Mouse (Mus musculus): Measurements from ENCODE around the gene AI182371. TPM values are rescaled to one million over a fixed set of nuclear protein-coding genes. Genes with fewer than 3 reads are reported as not detected.

The AI182371 gene
- total and polyA plus RNA-seq, 3 experiments = 0.08 to 3.6 (median 1.6) TPM

GRCm38 (mm10) chr2:35087418-35087817 is 13.9 kb downstream of the AI182371 start:
- ATAC-seq (ENCODE audit: extremely low read depth, insufficient number of reproducible peaks, low FRiP score, poor library complexity, severe bottlenecking) (no peak), DNase-seq (ENCODE audit: low spot score) (no peak)
- no peaks in the 10 kb centered on the region for H3K4me1 ChIP-seq (ENCODE audit: insufficient read depth, low read depth, low read length)
- no peak overlapping the region for H3K4me3 ChIP-seq (ENCODE audit: low read depth, low read length)
- no peaks in the 10 kb centered on the region for H3K36me3 ChIP-seq (replicated peaks)
- no peak for TF ChIP-seq GATA1 (IDR thresholded peaks at IDR 0.05; ENCODE audit: borderline replicate concordance, low read length)
- H3K9me3 ChIP-seq (replicated peaks) = no peaks in the 10 kb centered on the region
- H3K27me3 ChIP-seq (ENCODE audit: insufficient read depth, low read length) = peaks cover 6% of the 10 kb centered on the region

DNA sequence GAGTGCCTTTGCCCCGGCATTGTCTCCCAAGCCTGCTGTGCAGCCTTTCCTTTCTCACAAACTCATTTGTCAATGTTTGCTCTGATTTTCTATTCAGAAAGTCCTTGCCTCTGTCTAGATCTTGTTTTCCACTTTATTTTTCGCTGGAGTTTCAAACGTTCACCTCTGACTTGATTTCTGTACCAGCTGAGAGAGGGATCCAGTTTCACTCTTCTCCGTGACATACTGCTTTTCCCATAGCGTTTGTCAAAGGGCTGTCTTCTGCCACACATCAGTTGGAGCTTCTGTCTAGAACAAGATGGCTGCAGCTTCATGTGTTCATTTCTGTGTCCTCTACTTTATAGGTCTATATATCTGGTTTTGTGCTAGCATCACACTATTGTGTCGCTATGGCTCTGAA is 22.2 kb downstream of the AI182371 start:
- peaks cover 9% of the 10 kb centered on the region for H3K27me3 ChIP-seq (ENCODE audit: insufficient read depth, low read length)
- no peaks in the 10 kb centered on the region for H3K36me3 ChIP-seq (replicated peaks)
- no peaks in the 10 kb centered on the region for H3K4me1 ChIP-seq (ENCODE audit: insufficient read depth, low read depth, low read length)
- ATAC-seq (ENCODE audit: extremely low read depth, insufficient number of reproducible peaks, low FRiP score, poor library complexity, severe bottlenecking) (no peak), DNase-seq (ENCODE audit: low spot score) (no peak)
- H3K4me3 ChIP-seq (ENCODE audit: low read depth, low read length) = no peak overlapping the region
- no peaks in the 10 kb centered on the region for H3K9me3 ChIP-seq (replicated peaks)
- no peak for TF ChIP-seq GATA1 (IDR thresholded peaks at IDR 0.05; ENCODE audit: borderline replicate concordance, low read length)
- TF ChIP-seq TAL1 (conservative IDR thresholded peaks at IDR 0.05; ENCODE audit: low read depth, low read length) = no peak
- no peak for TF ChIP-seq CTCF (IDR thresholded peaks at IDR 0.05; ENCODE audit: low read depth, low read length)
- TF ChIP-seq POLR2AphosphoS5 (IDR thresholded peaks at IDR 0.05; ENCODE audit: insufficient replicate concordance, low read depth, low read length) = no peak
- no peak for TF ChIP-seq GATA2 (IDR thresholded peaks at IDR 0.05; ENCODE audit: borderline replicate concordance, low read depth, low read length)

DNA sequence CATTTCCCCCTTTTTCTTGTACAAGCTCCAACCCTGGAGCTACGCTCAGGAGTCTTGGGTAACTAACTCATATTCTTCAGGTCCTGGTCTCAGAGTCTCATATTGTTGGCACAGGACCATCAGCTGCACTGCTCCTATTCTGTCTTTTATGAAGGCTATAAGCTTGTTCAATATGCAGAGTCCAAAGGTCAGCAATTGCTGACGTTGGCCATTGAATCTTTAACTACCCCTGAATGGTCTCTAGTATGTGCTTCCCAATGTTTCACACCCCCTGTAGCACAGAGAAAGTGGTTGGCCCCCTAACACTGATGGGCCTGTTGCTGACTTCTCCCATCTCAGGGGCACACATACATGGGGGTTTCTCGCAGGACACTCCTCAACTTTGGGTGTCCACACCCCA is 27.0 kb downstream of the AI182371 start:
- no peak for DNase-seq (ENCODE audit: low spot score)
- H3K36me3 ChIP-seq (replicated peaks) = no peaks in the 10 kb centered on the region
- H3K4me1 ChIP-seq (ENCODE audit: insufficient read depth, low read depth, low read length) = no peaks in the 10 kb centered on the region
- no peak overlapping the region for H3K4me3 ChIP-seq (ENCODE audit: low read depth, low read length)
- ATAC-seq (ENCODE audit: extremely low read depth, insufficient number of reproducible peaks, low FRiP score, poor library complexity, severe bottlenecking) = no peak
- peaks cover 19% of the 10 kb centered on the region for H3K27me3 ChIP-seq (ENCODE audit: insufficient read depth, low read length)
- no peaks in the 10 kb centered on the region for H3K9me3 ChIP-seq (replicated peaks)
- TF ChIP-seq GATA2 (IDR thresholded peaks at IDR 0.05; ENCODE audit: borderline replicate concordance, low read depth, low read length) (no peak), GATA1 (IDR thresholded peaks at IDR 0.05; ENCODE audit: borderline replicate concordance, low read length) (no peak), CTCF (IDR thresholded peaks at IDR 0.05; ENCODE audit: low read depth, low read length) (no peak), TAL1 (conservative IDR thresholded peaks at IDR 0.05; ENCODE audit: low read depth, low read length) (no peak), POLR2AphosphoS5 (IDR thresholded peaks at IDR 0.05; ENCODE audit: insufficient replicate concordance, low read depth, low read length) (no peak)

GRCm38 (mm10) chr2:35072547-35072946 is 28.8 kb downstream of the AI182371 start:
- DNase-seq (ENCODE audit: low spot score) = no peak
- Histone ChIP-seq H3K9me3 (replicated peaks) (no peaks in the 10 kb centered on the region), H3K27me3 (ENCODE audit: insufficient read depth, low read length) (peaks cover 19% of the 10 kb centered on the region), H3K36me3 (replicated peaks) (no peaks in the 10 kb centered on the region), H3K4me3 (ENCODE audit: low read depth, low read length) (no peak overlapping the region), H3K4me1 (ENCODE audit: insufficient read depth, low read depth, low read length) (no peaks in the 10 kb centered on the region)
- ATAC-seq (ENCODE audit: extremely low read depth, insufficient number of reproducible peaks, low FRiP score, poor library complexity, severe bottlenecking) = no peak
- TF ChIP-seq GATA1 (IDR thresholded peaks at IDR 0.05; ENCODE audit: borderline replicate concordance, low read length) = no peak
- TF ChIP-seq POLR2AphosphoS5 (IDR thresholded peaks at IDR 0.05; ENCODE audit: insufficient replicate concordance, low read depth, low read length) = no peak
- no peak for TF ChIP-seq TAL1 (conservative IDR thresholded peaks at IDR 0.05; ENCODE audit: low read depth, low read length)
- TF ChIP-seq CTCF (IDR thresholded peaks at IDR 0.05; ENCODE audit: low read depth, low read length) = no peak
- TF ChIP-seq GATA2 (IDR thresholded peaks at IDR 0.05; ENCODE audit: borderline replicate concordance, low read depth, low read length) = no peak

DNA sequence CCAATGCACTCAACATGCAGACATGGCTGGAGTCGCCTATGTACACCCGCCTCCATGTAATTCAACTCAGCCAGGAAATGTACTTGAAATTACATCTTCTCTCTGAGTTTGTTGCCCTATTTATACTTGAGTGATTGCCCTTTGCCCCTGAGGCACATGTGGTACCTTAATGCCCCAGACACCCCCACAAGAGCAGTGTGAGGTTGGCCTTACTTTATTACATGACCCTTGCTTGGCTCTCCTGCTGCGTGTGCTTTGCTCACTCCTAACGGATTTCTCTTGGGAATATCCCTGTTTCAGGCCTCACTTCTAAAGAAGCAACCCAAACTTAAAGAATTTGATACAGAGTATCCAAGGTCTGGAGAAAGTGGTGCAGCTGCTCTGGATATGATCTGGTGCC is 31.1 kb downstream of the AI182371 start:
- DNase-seq (ENCODE audit: low spot score) (no peak), ATAC-seq (ENCODE audit: extremely low read depth, insufficient number of reproducible peaks, low FRiP score, poor library complexity, severe bottlenecking) (no peak)
- TF ChIP-seq GATA2 (IDR thresholded peaks at IDR 0.05; ENCODE audit: borderline replicate concordance, low read depth, low read length) (no peak), CTCF (IDR thresholded peaks at IDR 0.05; ENCODE audit: low read depth, low read length) (no peak), TAL1 (conservative IDR thresholded peaks at IDR 0.05; ENCODE audit: low read depth, low read length) (no peak), GATA1 (IDR thresholded peaks at IDR 0.05; ENCODE audit: borderline replicate concordance, low read length) (no peak), POLR2AphosphoS5 (IDR thresholded peaks at IDR 0.05; ENCODE audit: insufficient replicate concordance, low read depth, low read length) (no peak)

DNA sequence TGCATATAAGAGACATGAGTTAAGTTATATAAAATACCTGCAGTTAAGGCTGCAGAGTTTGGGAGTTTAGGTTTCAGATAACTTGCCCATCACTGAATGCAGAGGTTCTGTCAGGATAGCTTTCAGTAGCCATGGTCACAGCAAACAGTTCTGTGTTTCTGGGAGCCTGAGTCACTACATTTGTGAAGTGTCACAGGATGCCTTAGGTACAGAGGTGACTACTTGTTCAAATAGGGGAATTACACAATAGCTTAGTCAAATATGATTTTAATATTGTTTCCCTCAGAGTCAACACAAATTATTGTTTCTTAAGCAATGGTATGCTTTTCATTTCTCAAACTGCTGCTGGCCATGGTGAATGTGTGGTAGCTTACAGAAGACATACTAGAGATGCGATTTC is 32.2 kb downstream of the AI182371 start:
- no peak for TF ChIP-seq GATA1 (IDR thresholded peaks at IDR 0.05; ENCODE audit: borderline replicate concordance, low read length)
- no peak for TF ChIP-seq TAL1 (conservative IDR thresholded peaks at IDR 0.05; ENCODE audit: low read depth, low read length)
- no peak for TF ChIP-seq GATA2 (IDR thresholded peaks at IDR 0.05; ENCODE audit: borderline replicate concordance, low read depth, low read length)
- TF ChIP-seq CTCF (IDR thresholded peaks at IDR 0.05; ENCODE audit: low read depth, low read length) = no peak
- no peak for TF ChIP-seq POLR2AphosphoS5 (IDR thresholded peaks at IDR 0.05; ENCODE audit: insufficient replicate concordance, low read depth, low read length)
- Histone ChIP-seq H3K9me3 (replicated peaks) (no peaks in the 10 kb centered on the region), H3K4me3 (ENCODE audit: low read depth, low read length) (no peak overlapping the region), H3K4me1 (ENCODE audit: insufficient read depth, low read depth, low read length) (no peaks in the 10 kb centered on the region), H3K36me3 (replicated peaks) (no peaks in the 10 kb centered on the region), H3K27me3 (ENCODE audit: insufficient read depth, low read length) (peaks cover 19% of the 10 kb centered on the region)
- DNase-seq (ENCODE audit: low spot score) (no peak), ATAC-seq (ENCODE audit: extremely low read depth, insufficient number of reproducible peaks, low FRiP score, poor library complexity, severe bottlenecking) (no peak)

More for the DNA sequence above, 31.1 kb downstream of the AI182371 start:
- Histone ChIP-seq H3K36me3 (replicated peaks) (no peaks in the 10 kb centered on the region), H3K4me1 (ENCODE audit: insufficient read depth, low read depth, low read length) (no peaks in the 10 kb centered on the region), H3K9me3 (replicated peaks) (no peaks in the 10 kb centered on the region), H3K4me3 (ENCODE audit: low read depth, low read length) (no peak overlapping the region), H3K27me3 (ENCODE audit: insufficient read depth, low read length) (peaks cover 19% of the 10 kb centered on the region)

GRCm38 (mm10) chr2:35067117-35067516 is 34.2 kb downstream of the AI182371 start:
- TF ChIP-seq CTCF (IDR thresholded peaks at IDR 0.05; ENCODE audit: low read depth, low read length) = no peak
- TF ChIP-seq TAL1 (conservative IDR thresholded peaks at IDR 0.05; ENCODE audit: low read depth, low read length) = no peak
- no peak for TF ChIP-seq GATA2 (IDR thresholded peaks at IDR 0.05; ENCODE audit: borderline replicate concordance, low read depth, low read length)
- TF ChIP-seq GATA1 (IDR thresholded peaks at IDR 0.05; ENCODE audit: borderline replicate concordance, low read length) = no peak
- TF ChIP-seq POLR2AphosphoS5 (IDR thresholded peaks at IDR 0.05; ENCODE audit: insufficient replicate concordance, low read depth, low read length) = no peak
- Histone ChIP-seq H3K9me3 (replicated peaks) (no peaks in the 10 kb centered on the region), H3K4me3 (ENCODE audit: low read depth, low read length) (no peak overlapping the region), H3K4me1 (ENCODE audit: insufficient read depth, low read depth, low read length) (no peaks in the 10 kb centered on the region), H3K36me3 (replicated peaks) (no peaks in the 10 kb centered on the region), H3K27me3 (ENCODE audit: insufficient read depth, low read length) (peaks cover 19% of the 10 kb centered on the region)
- ATAC-seq (ENCODE audit: extremely low read depth, insufficient number of reproducible peaks, low FRiP score, poor library complexity, severe bottlenecking) = no peak
- DNase-seq (ENCODE audit: low spot score) = no peak

Measured in G1E (cell line).